Mouse (Mus musculus) adrenal gland, adult 2 months (tissue): ENCODE data around the gene Psma3. TPM values are rescaled to one million over a fixed set of nuclear protein-coding genes. Genes with fewer than 3 reads are reported as not detected.

Experiments
- polyA plus RNA-seq: library from polyadenylated mRNA; depleted of rRNA; stranded (reverse); fragments of >200 nt; gene quantifications from 2 replicates; pipeline ENCODE4 v1.2.3, GENCODE M21; 2012; rRNA removed
- total RNA-seq, 2 experiments: library from RNA; stranded (reverse); gene quantifications; 2 replicates each; pipeline ENCODE4 v1.2.3; 2021

Psma3 gene
- total and polyA plus RNA-seq, 3 experiments, result 6.8 to 448 (median 369) TPM

Other genes with a start within 250 kb of the Psma3 start
- gene Frmd6, start 149.1 kb upstream of the Psma3 start, total RNA-seq, result 10 to 100 TPM; 55.3 to 72.0 TPM
- gene Frmd6, start 149.1 kb upstream of the Psma3 start, polyA plus RNA-seq, result 15.3 and 16.3 TPM in 2 replicates
- gene Actr10, start 36.8 kb upstream of the Psma3 start, total RNA-seq, result 100 to 1,000 TPM; 192 to 229 TPM
- 7.4 and 11.1 TPM in 2 replicates for gene Actr10, start 36.8 kb upstream of the Psma3 start, polyA plus RNA-seq
- gene Arid4a, start 41.4 kb downstream of the Psma3 start, total RNA-seq, result 10 to 100 TPM; 19.0 to 20.1 TPM
- gene Arid4a, start 41.4 kb downstream of the Psma3 start, polyA plus RNA-seq, result 1.7 and 1.8 TPM in 2 replicates
- gene Tomm20l, start 136.8 kb downstream of the Psma3 start, total RNA-seq, result 1 to 10 TPM; 7.5 to 7.6 TPM
- gene Tomm20l, start 136.8 kb downstream of the Psma3 start, polyA plus RNA-seq, result 0.30 and 0.82 TPM in 2 replicates
- gene Timm9, start 162.1 kb downstream of the Psma3 start, total RNA-seq, result 10 to 100 TPM; 44.1 to 52.0 TPM
- 10.7 and 11.0 TPM in 2 replicates for gene Timm9, start 162.1 kb downstream of the Psma3 start, polyA plus RNA-seq
- gene 2700049A03Rik, start 162.2 kb downstream of the Psma3 start, total RNA-seq, result 1 to 10 TPM; 8.3 to 8.7 TPM
- gene 2700049A03Rik, start 162.2 kb downstream of the Psma3 start, polyA plus RNA-seq, result 2.4 and 2.7 TPM in 2 replicates